Mouse (Mus musculus) heart, embryonic 16.5 days (tissue): ENCODE measurements around the gene Sbno2. TPM values are rescaled to one million over a fixed set of nuclear protein-coding genes. Genes with fewer than 3 reads are reported as not detected.

ENCODE experiments used
- ATAC-seq: fragments of 200-750 bp; cut with Nextera tagmentation; replicated peaks from 2 replicates; pipeline ENCODE4 v1.8.0; 2017; ENCODE audit warnings: moderate number of reproducible peaks; ENCODE audit not compliant: insufficient read depth, low FRiP score; ENCODE audit errors: extremely low read depth
- H3K27ac ChIP-seq: fragments of 300-500 bp; sonication (generic); 2 replicates; pipeline ENCODE4 v1.5.1; 2014; ENCODE audit warnings: mild to moderate bottlenecking, low read length, control low read depth, moderate library complexity
- H3K27me3 ChIP-seq: fragments of 300-500 bp; sonication (generic); 2 replicates; pipeline ENCODE4 v1.6.1; 2014; ENCODE audit warnings: low read length, mixed read lengths; ENCODE audit not compliant: control insufficient read depth, insufficient read depth
- H3K36me3 ChIP-seq: fragments of 300-500 bp; sonication (generic); 2 replicates; pipeline ENCODE4 v1.6.1; 2014; ENCODE audit not compliant: control insufficient read depth, insufficient read depth
- H3K4me1 ChIP-seq: fragments of 300-500 bp; sonication (generic); 2 replicates; pipeline ENCODE4 v1.6.1; 2014; ENCODE audit warnings: low read length, mixed read lengths; ENCODE audit not compliant: control insufficient read depth, insufficient read depth
- H3K4me2 ChIP-seq: fragments of 300-500 bp; sonication (generic); 2 replicates; pipeline ENCODE4 v1.6.1; 2014; ENCODE audit warnings: low read depth, mild to moderate bottlenecking, control low read depth, low read length
- H3K4me3 ChIP-seq: fragments of 300-500 bp; sonication (generic); 2 replicates; pipeline ENCODE4 v1.5.1; 2014; ENCODE audit warnings: mild to moderate bottlenecking, control low read depth, low read length
- H3K9ac ChIP-seq: fragments of 300-500 bp; sonication (generic); 2 replicates; pipeline ENCODE4 v1.6.1; 2014; ENCODE audit warnings: low read length, control low read depth
- H3K9me3 ChIP-seq: fragments of 300-500 bp; sonication (generic); replicated peaks from 2 replicates; pipeline ENCODE4 v1.6.1; 2016; ENCODE audit warnings: low read length; ENCODE audit not compliant: control insufficient read depth
- WGBS: fragments of 180-500 bp; shearing (Covaris S2); extraction: QIAGEN DNeasy Blood & Tissue Kit; methylation state at CpG from one replicate; pipeline ENCODE4 v1.1.7; 2014; 5-methylcytosine and 5-hydroxymethylcytosine counted together
- polyA plus RNA-seq: library from polyadenylated mRNA; unstranded; fragments of >200 nt; fragmentation: Nextera tagmentation; extraction: Ambion mirVana; gene quantifications from 2 replicates; pipeline ENCODE4 v1.2.1, GENCODE M21; 2015

Sbno2 gene
- polyA plus RNA-seq, 1 experiment from 2014 or later = 11.7 TPM

DNA sequence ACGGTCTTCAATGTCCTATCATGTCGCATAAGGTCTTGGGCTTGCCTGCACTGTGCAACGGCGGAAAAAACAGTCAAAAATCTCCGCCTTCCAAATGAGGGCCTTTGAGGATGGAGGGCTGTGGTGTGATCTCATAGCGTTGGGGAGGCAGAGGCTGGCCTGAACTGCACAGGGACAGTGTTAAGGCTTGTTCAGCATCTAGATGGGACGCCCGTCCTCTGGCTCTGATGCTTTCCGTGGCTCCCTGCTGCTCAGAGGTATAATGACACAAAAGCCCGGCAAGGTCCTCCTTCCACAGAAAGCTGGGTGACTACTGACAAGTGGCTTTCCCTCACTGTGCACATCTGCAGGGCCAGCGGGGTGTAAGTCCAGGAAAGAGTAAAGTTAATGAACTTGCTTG lies 85.2 kb downstream of the Sbno2 start:
- 0 out of 2 replicates have a peak overlapping the region, but pooled peaks have one; percentile 40 for H3K27ac ChIP-seq
- H3K9ac ChIP-seq = peak overlapping the region; percentile 34
- H3K4me2 ChIP-seq = peak overlapping the region; percentile 46
- H3K4me3 ChIP-seq = peak overlapping the region; percentile 30
- ATAC-seq = no peak
- no peaks in the 10 kb centered on the region; the same call in 1 of the 2 replicates for H3K9me3 ChIP-seq
- peaks cover 9% of the 10 kb centered on the region for H3K4me1 ChIP-seq
- H3K36me3 ChIP-seq = no peaks in the 10 kb centered on the region
- H3K27me3 ChIP-seq = peaks cover 1% of the 10 kb centered on the region; the same call in 1 of the 2 replicates
- 43% methylated on average over 11 of the region's 11 CpGs for WGBS

GRCm38 (mm10) chr10:80019471-80020131 lies 85.8 kb downstream of the Sbno2 start:
- 18% methylated on average over 20 of the region's 20 CpGs for WGBS
- H3K36me3 ChIP-seq = no peaks in the 10 kb centered on the region
- peaks cover 7% of the 10 kb centered on the region for H3K27me3 ChIP-seq
- peak overlapping the region; percentile 46 for H3K4me2 ChIP-seq
- peak overlapping the region; percentile 34 for H3K9ac ChIP-seq
- H3K4me1 ChIP-seq = peaks cover 9% of the 10 kb centered on the region
- H3K9me3 ChIP-seq = no peaks in the 10 kb centered on the region; the same call in 1 of the 2 replicates
- ATAC-seq = 0 out of 2 replicates have a peak, but pooled peaks have one; percentile 12
- peak overlapping the region; percentile 40 for H3K27ac ChIP-seq
- peak overlapping the region; percentile 30 for H3K4me3 ChIP-seq

- peak overlapping the region; percentile 40 for H3K27ac ChIP-seq
Measured at GRCm38 (mm10) chr10:80018739-80019297, 86.6 kb downstream of the Sbno2 start.

DNA sequence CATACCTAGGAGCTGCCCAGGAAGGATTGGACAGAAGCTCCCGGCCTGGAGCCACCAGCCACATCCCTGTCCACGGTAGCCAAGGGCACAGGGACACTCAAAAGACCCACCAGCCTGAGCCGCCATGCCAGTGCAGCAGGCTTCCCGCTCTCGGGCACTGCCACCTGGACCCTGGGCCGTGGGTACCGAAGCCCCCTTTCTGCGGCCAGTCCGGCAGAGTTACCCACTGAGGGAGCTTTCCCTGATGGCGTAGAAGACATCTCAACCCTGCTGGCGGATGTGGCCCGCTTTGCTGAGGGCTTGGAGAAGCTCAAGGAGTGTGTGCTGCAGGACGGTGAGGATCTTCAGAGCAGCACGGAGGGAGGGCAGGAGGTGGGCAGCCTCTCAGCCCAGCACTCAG lies 87.6 kb downstream of the Sbno2 start:
- WGBS = 77% methylated on average over 14 of the region's 14 CpGs

More at GRCm38 (mm10) chr10:80018739-80019297, 86.6 kb downstream of the Sbno2 start:
- Histone ChIP-seq H3K9me3 (no peaks in the 10 kb centered on the region; the same call in 1 of the 2 replicates), H3K4me3 (peak overlapping the region; percentile 36), H3K9ac (peak overlapping the region; percentile 61), H3K4me2 (peak overlapping the region; percentile 46), H3K27me3 (peaks cover 14% of the 10 kb centered on the region), H3K36me3 (no peaks in the 10 kb centered on the region), H3K4me1 (peaks cover 7% of the 10 kb centered on the region)
- ATAC-seq = peak; percentile 61
- 7% methylated on average over 14 of the region's 15 CpGs for WGBS

GRCm38 (mm10) chr10:80017361-80017760 lies 88.0 kb downstream of the Sbno2 start:
- no peak for ATAC-seq
- H3K9me3 ChIP-seq = no peaks in the 10 kb centered on the region
- H3K9ac ChIP-seq = no peak overlapping the region; the same call in 1 of the 2 replicates
- H3K36me3 ChIP-seq = no peaks in the 10 kb centered on the region
- peak overlapping the region; percentile 47 for H3K4me3 ChIP-seq
- 51% methylated on average over 3 of the region's 3 CpGs for WGBS
- H3K27ac ChIP-seq = peak overlapping the region; percentile 66; the same call in 1 of the 2 replicates
- peaks cover 22% of the 10 kb centered on the region for H3K27me3 ChIP-seq
- peaks cover 7% of the 10 kb centered on the region for H3K4me1 ChIP-seq
- 0 out of 2 replicates have a peak overlapping the region, but pooled peaks have one; percentile 26 for H3K4me2 ChIP-seq

More for the DNA sequence above, 87.6 kb downstream of the Sbno2 start:
- Histone ChIP-seq H3K27ac (peak overlapping the region; percentile 66), H3K27me3 (peaks cover 22% of the 10 kb centered on the region), H3K9ac (peak overlapping the region; percentile 43; the same call in 1 of the 2 replicates), H3K4me1 (peaks cover 7% of the 10 kb centered on the region), H3K4me2 (peak overlapping the region; percentile 26; the same call in 1 of the 2 replicates), H3K36me3 (no peaks in the 10 kb centered on the region), H3K9me3 (no peaks in the 10 kb centered on the region), H3K4me3 (peak overlapping the region; percentile 44)
- no peak for ATAC-seq

DNA sequence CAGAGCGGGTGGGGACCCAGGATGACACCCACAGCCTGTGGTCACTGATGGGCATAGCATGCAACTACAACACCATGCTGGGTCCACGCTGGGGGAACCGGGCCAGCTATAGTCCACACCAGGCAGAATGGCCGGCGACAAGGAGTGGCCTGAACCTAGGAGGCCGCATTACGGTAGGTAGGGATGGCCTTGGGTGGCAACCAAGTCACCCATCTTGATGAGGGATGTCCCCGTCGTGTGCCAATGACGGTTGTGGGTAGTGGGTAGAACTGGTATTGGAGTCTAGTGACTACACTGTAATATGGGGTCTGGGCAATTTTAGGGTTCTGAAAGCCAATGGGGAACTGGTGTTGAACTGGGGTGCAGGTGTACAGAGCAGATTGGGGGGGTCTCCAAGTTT lies 88.4 kb downstream of the Sbno2 start:
- Histone ChIP-seq H3K4me3 (peak overlapping the region; percentile 47), H3K36me3 (peaks cover 1% of the 10 kb centered on the region; the same call in 1 of the 2 replicates), H3K4me1 (peaks cover 7% of the 10 kb centered on the region), H3K9ac (peak overlapping the region; percentile 53; the same call in 1 of the 2 replicates), H3K27ac (peak overlapping the region; percentile 29; the same call in 1 of the 2 replicates), H3K27me3 (peaks cover 22% of the 10 kb centered on the region), H3K9me3 (no peaks in the 10 kb centered on the region), H3K4me2 (0 out of 2 replicates have a peak overlapping the region, but pooled peaks have one; percentile 15)
- ATAC-seq = no peak
- 81% methylated on average over 10 of the region's 10 CpGs for WGBS

GRCm38 (mm10) chr10:80016511-80016910 lies 88.9 kb downstream of the Sbno2 start, which contains the start of gene Arhgap45:
Arhgap45 (plus strand) TSS chr10:80016653.
- peaks cover 5% of the 10 kb centered on the region for H3K36me3 ChIP-seq
- peak within 1 kb of the TSS; percentile 47 for H3K4me3 ChIP-seq
- H3K9ac ChIP-seq = peak within 1 kb of the TSS; percentile 53; the same call in 1 of the 2 replicates
- H3K27me3 ChIP-seq = peaks cover 22% of the 10 kb centered on the region
- peak; percentile 45; the same call in 1 of the 2 replicates for ATAC-seq
- H3K4me1 ChIP-seq = peaks cover 7% of the 10 kb centered on the region
- H3K4me2 ChIP-seq = 0 out of 2 replicates have a peak within 1 kb of the TSS, but pooled peaks have one; percentile 15
- no peaks in the 10 kb centered on the region; the same call in 1 of the 2 replicates for H3K9me3 ChIP-seq
- H3K27ac ChIP-seq = peak within 1 kb of the TSS; percentile 29; the same call in 1 of the 2 replicates
- WGBS = 60% methylated on average over 11 of the region's 11 CpGs

- Histone ChIP-seq H3K4me1 (peaks cover 7% of the 10 kb centered on the region), H3K4me2 (no peak overlapping the region), H3K36me3 (peaks cover 15% of the 10 kb centered on the region), H3K4me3 (no peak overlapping the region), H3K27me3 (peaks cover 22% of the 10 kb centered on the region), H3K9ac (no peak overlapping the region), H3K27ac (no peak overlapping the region), H3K9me3 (peaks cover 8% of the 10 kb centered on the region)
- WGBS = 66% methylated on average over 10 of the region's 10 CpGs
- no peak for ATAC-seq
Measured at GRCm38 (mm10) chr10:80015583-80015982, 89.8 kb downstream of the Sbno2 start.
